ENCODE assay signal across 8 mouse cellular contexts in the genomic region with DNA sequence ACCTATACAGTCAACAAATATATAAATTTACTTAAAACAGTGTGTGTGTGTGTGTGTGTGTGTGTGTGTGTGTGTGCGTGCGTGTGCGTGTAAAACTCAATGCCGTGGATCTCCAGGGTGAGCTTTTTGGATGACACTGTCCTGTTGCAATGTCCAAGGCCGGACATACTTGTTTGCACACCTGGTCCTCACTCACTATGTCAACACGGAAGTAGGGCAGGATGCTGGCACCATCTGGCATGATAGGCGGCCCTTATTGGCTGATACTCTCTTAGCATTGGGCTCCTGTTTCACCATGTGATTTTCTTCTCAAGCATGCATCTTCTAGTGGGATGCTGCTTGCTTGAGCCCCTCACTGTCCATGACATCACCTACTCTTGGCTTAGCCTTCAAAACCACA. TPM values are rescaled to one million over a fixed set of nuclear protein-coding genes. Genes with fewer than 3 reads are reported as not detected.
DNase-seq lines count a peak whose midpoint lies in the region; ATAC-seq and TF ChIP-seq lines count a peak whose summit lies in the region.

No protein-coding gene starts in this region.

- no peak for ATAC-seq in limb, embryonic 13.5 days (ENCODE audit: low FRiP score, low read depth)
- no peak for ATAC-seq in neural tube, embryonic 15.5 days (ENCODE audit: low FRiP score)

- no peak for TF ChIP-seq POLR2A in liver, adult 2 months (IDR thresholded peaks at IDR 0.05; ENCODE audit: extremely low read depth, insufficient read depth, low read length)

- peak; percentile 91 for DNase-seq in liver, adult 2 months (ENCODE audit: extremely low read depth, low read depth, low spot score)
- DNase-seq in liver = no peak
- peak; percentile 35 for DNase-seq in embryonic facial prominence, embryonic 10.5 days (ENCODE audit: low spot score)
- DNase-seq in right cerebral cortex, postnatal 10 days (ENCODE audit: low spot score in 2 of 2) = no peak
- no peak for DNase-seq in left cerebral cortex, adult 2 months (ENCODE audit: extremely low spot score in 1 of 2, low spot score in 2 of 2)
- no peak for DNase-seq in spleen, postnatal 10 days (ENCODE audit: low spot score in 2 of 2)

- no peaks in the 10 kb centered on the region for H3K36me3 ChIP-seq in liver, adult 2 months (ENCODE audit: control insufficient read depth, insufficient read depth, low read length)
- H3K36me3 ChIP-seq in embryonic facial prominence, embryonic 10.5 days (replicated peaks) = no peaks in the 10 kb centered on the region
- no peaks in the 10 kb centered on the region for H3K36me3 ChIP-seq in limb, embryonic 13.5 days
- H3K36me3 ChIP-seq in neural tube, embryonic 15.5 days = no peaks in the 10 kb centered on the region

- WGBS in liver, adult 2 months = 22% methylated on average over 7 of the region's 7 CpGs
- WGBS in embryonic facial prominence, embryonic 10.5 days = 75% methylated on average over 7 of the region's 7 CpGs
- 75% methylated on average over 7 of the region's 7 CpGs for WGBS in limb, embryonic 13.5 days
- 76% methylated on average over 7 of the region's 7 CpGs for WGBS in neural tube, embryonic 15.5 days

- H3K4me2 ChIP-seq in limb, embryonic 13.5 days (replicated peaks) = peak overlapping the region; percentile 67
- H3K4me2 ChIP-seq in neural tube, embryonic 15.5 days = peak overlapping the region; percentile 70

- H3K4me1 ChIP-seq in liver, adult 2 months (ENCODE audit: control insufficient read depth, insufficient read depth, low read length) = peaks cover 6% of the 10 kb centered on the region; the same call in 1 of the 2 replicates
- H3K4me1 ChIP-seq in embryonic facial prominence, embryonic 10.5 days = peaks cover 31% of the 10 kb centered on the region
- peaks cover 20% of the 10 kb centered on the region for H3K4me1 ChIP-seq in limb, embryonic 13.5 days
- H3K4me1 ChIP-seq in neural tube, embryonic 15.5 days = peaks cover 33% of the 10 kb centered on the region

- no peaks in the 10 kb centered on the region for H3K79me2 ChIP-seq in liver, adult 2 months (ENCODE audit: control insufficient read depth, insufficient read depth, low read length)

- intact Hi-C loops in left cerebral cortex, adult 2 months (cut with DNase I) = loop anchor here (1.0 kb wide), 2 partner anchors 76 to 110 kb away; no protein-coding TSS in a partner anchor

- TF ChIP-seq CTCF in liver, adult 2 months (IDR thresholded peaks at IDR 0.05; ENCODE audit: low read depth, low read length) = no peak
- TF ChIP-seq CTCF in left cerebral cortex, adult 2 months (IDR thresholded peaks at IDR 0.05) = no peak

- H3K27me3 ChIP-seq in liver, adult 2 months (ENCODE audit: control insufficient read depth, insufficient read depth, low read length) = no peaks in the 10 kb centered on the region
- 0 out of 2 replicates have a peak, but pooled peaks cover 5% of the 10 kb centered on the region for H3K27me3 ChIP-seq in embryonic facial prominence, embryonic 10.5 days (replicated peaks; ENCODE audit: low read depth, poor library complexity, severe bottlenecking)
- no peaks in the 10 kb centered on the region for H3K27me3 ChIP-seq in limb, embryonic 13.5 days
- H3K27me3 ChIP-seq in neural tube, embryonic 15.5 days (replicated peaks) = no peaks in the 10 kb centered on the region

- no peaks in the 10 kb centered on the region for H3K9me3 ChIP-seq in embryonic facial prominence, embryonic 10.5 days
- no peaks in the 10 kb centered on the region for H3K9me3 ChIP-seq in limb, embryonic 13.5 days
- H3K9me3 ChIP-seq in neural tube, embryonic 15.5 days (replicated peaks) = no peaks in the 10 kb centered on the region

- H3K4me3 ChIP-seq in liver, adult 2 months (ENCODE audit: insufficient read depth, low read depth, low read length) = no peak overlapping the region
- H3K4me3 ChIP-seq in embryonic facial prominence, embryonic 10.5 days = peak overlapping the region; percentile 74
- H3K4me3 ChIP-seq in limb, embryonic 13.5 days = peak overlapping the region; percentile 59
- H3K4me3 ChIP-seq in neural tube, embryonic 15.5 days (replicated peaks) = peak overlapping the region; percentile 77
- H3K4me3 ChIP-seq in left cerebral cortex, adult 2 months = no peak overlapping the region

- H3K9ac ChIP-seq in liver, adult 2 months (ENCODE audit: low read depth, low read length) = no peak overlapping the region
- no peak overlapping the region for H3K9ac ChIP-seq in limb, embryonic 13.5 days
- no peak overlapping the region for H3K9ac ChIP-seq in neural tube, embryonic 15.5 days (replicated peaks)

- peak overlapping the region; percentile 69 for H3K27ac ChIP-seq in liver, adult 2 months (replicated peaks; ENCODE audit: insufficient read depth, low read depth, low read length)
- no peak overlapping the region for H3K27ac ChIP-seq in embryonic facial prominence, embryonic 10.5 days (replicated peaks)
- no peak overlapping the region for H3K27ac ChIP-seq in limb, embryonic 13.5 days
- H3K27ac ChIP-seq in neural tube, embryonic 15.5 days (replicated peaks) = no peak overlapping the region; the same call in 1 of the 2 replicates
- no peak overlapping the region for H3K27ac ChIP-seq in left cerebral cortex, adult 2 months

RNA-seq across cellular contexts. Expression of a gene that starts 13.8 kb away (rescaled TPM):
- 0.07 and 0.09 TPM in 2 replicates for total RNA-seq in liver, adult 2 months (2014; rRNA removed)
- polyA plus RNA-seq in liver, adult 2 months (2012; rRNA removed) = not detected in 2 replicates
- not detected in 2 replicates for polyA plus RNA-seq in embryonic facial prominence, embryonic 10.5 days (2016; fragmentation: Nextera tagmentation; extraction: Ambion mirVana)
- polyA plus RNA-seq in limb, embryonic 13.5 days (2015; fragmentation: Nextera tagmentation; extraction: Ambion mirVana) = not detected in 2 replicates
- 0.49 TPM in 1 of 2 replicates, not detected in the other for polyA plus RNA-seq in neural tube, embryonic 15.5 days (2015; fragmentation: Nextera tagmentation; extraction: Ambion mirVana)
- total RNA-seq in left cerebral cortex, adult 2 months (2021) = not detected

RNA-seq across cellular contexts. Expression of a gene that starts 13.8 kb away (rescaled TPM):
- total RNA-seq in liver, adult 2 months (2014; rRNA removed) = 0.37 TPM in 1 of 2 replicates, not detected in the other
- not detected in 2 replicates for polyA plus RNA-seq in liver, adult 2 months (2012; rRNA removed)
- not detected in 2 replicates for polyA plus RNA-seq in embryonic facial prominence, embryonic 10.5 days (2016; fragmentation: Nextera tagmentation; extraction: Ambion mirVana)
- not detected in 2 replicates for polyA plus RNA-seq in limb, embryonic 13.5 days (2015; fragmentation: Nextera tagmentation; extraction: Ambion mirVana)
- polyA plus RNA-seq in neural tube, embryonic 15.5 days (2015; fragmentation: Nextera tagmentation; extraction: Ambion mirVana) = not detected in 2 replicates
- not detected for total RNA-seq in left cerebral cortex, adult 2 months (2021)

RNA-seq across cellular contexts. Expression of a gene that starts 47.5 kb away (rescaled TPM):
- total RNA-seq in liver, adult 2 months (2014; rRNA removed) = 0.60 and 0.65 TPM in 2 replicates
- polyA plus RNA-seq in liver, adult 2 months (2012; rRNA removed) = 0.07 and 0.10 TPM in 2 replicates
- not detected in 2 replicates for polyA plus RNA-seq in embryonic facial prominence, embryonic 10.5 days (2016; fragmentation: Nextera tagmentation; extraction: Ambion mirVana)
- 0.13 and 0.15 TPM in 2 replicates for polyA plus RNA-seq in limb, embryonic 13.5 days (2015; fragmentation: Nextera tagmentation; extraction: Ambion mirVana)
- polyA plus RNA-seq in neural tube, embryonic 15.5 days (2015; fragmentation: Nextera tagmentation; extraction: Ambion mirVana) = 0.92 TPM in 1 of 2 replicates, not detected in the other
- not detected for total RNA-seq in left cerebral cortex, adult 2 months (2021)

RNA-seq across cellular contexts. Expression of a gene that starts 50.9 kb away (rescaled TPM):
- total RNA-seq in liver, adult 2 months (2014; rRNA removed) = 0.74 and 1.1 TPM in 2 replicates
- 0.13 and 0.17 TPM in 2 replicates for polyA plus RNA-seq in liver, adult 2 months (2012; rRNA removed)
- polyA plus RNA-seq in embryonic facial prominence, embryonic 10.5 days (2016; fragmentation: Nextera tagmentation; extraction: Ambion mirVana) = not detected in 2 replicates
- 0.15 TPM in 1 of 2 replicates, not detected in the other for polyA plus RNA-seq in limb, embryonic 13.5 days (2015; fragmentation: Nextera tagmentation; extraction: Ambion mirVana)
- 0.09 and 0.70 TPM in 2 replicates for polyA plus RNA-seq in neural tube, embryonic 15.5 days (2015; fragmentation: Nextera tagmentation; extraction: Ambion mirVana)
- total RNA-seq in left cerebral cortex, adult 2 months (2021) = not detected

RNA-seq across cellular contexts. Expression of a gene that starts 51.0 kb away (rescaled TPM):
- total RNA-seq in liver, adult 2 months (2014; rRNA removed) = 1.1 and 3.3 TPM in 2 replicates
- 0.15 and 0.31 TPM in 2 replicates for polyA plus RNA-seq in liver, adult 2 months (2012; rRNA removed)
- 1.1 and 2.0 TPM in 2 replicates for polyA plus RNA-seq in embryonic facial prominence, embryonic 10.5 days (2016; fragmentation: Nextera tagmentation; extraction: Ambion mirVana)
- polyA plus RNA-seq in limb, embryonic 13.5 days (2015; fragmentation: Nextera tagmentation; extraction: Ambion mirVana) = 0.75 and 0.89 TPM in 2 replicates
- polyA plus RNA-seq in neural tube, embryonic 15.5 days (2015; fragmentation: Nextera tagmentation; extraction: Ambion mirVana) = 0.41 and 5.9 TPM in 2 replicates
- 1 to 10 TPM in 1 of 2 experiments, under 1 TPM in 1; 0.94 to 1.5 TPM for total RNA-seq in left cerebral cortex, adult 2 months (2021)

Comparison
In these comparisons a context has a peak if more than half of its experiments do, and no peak if none do; other contexts are left out.
1. DNase-seq: peak in liver, adult 2 months (single experiment) and embryonic facial prominence, embryonic 10.5 days (single experiment); none in liver (single experiment), right cerebral cortex, postnatal 10 days (0 of 2), left cerebral cortex, adult 2 months (0 of 2) and spleen, postnatal 10 days (0 of 2).
2. H3K4me3 ChIP-seq: peak in embryonic facial prominence, embryonic 10.5 days (single experiment), limb, embryonic 13.5 days (single experiment) and neural tube, embryonic 15.5 days (single experiment); none in liver, adult 2 months (single experiment) and left cerebral cortex, adult 2 months (single experiment).